Mouse (Mus musculus): Measurements from ENCODE around the gene Rps2. TPM values are rescaled to one million over a fixed set of nuclear protein-coding genes. Genes with fewer than 3 reads are reported as not detected.
A peak's percentile ranks its signal among the peaks of the same experiment; 100 is the strongest.
"Not testable (repeated sequence)": the region's sequence is repeated elsewhere in the genome, so short reads cannot be mapped to it uniquely, and the experiment has no call there.

The Rps2 gene
- polyA plus RNA-seq, 1 experiment from 2014 or later = 841 TPM

- ATAC-seq (ENCODE audit: low FRiP score) = peak; percentile 72
- Histone ChIP-seq H3K9ac (peak overlapping the region; percentile 71), H3K4me3 (peak overlapping the region; percentile 74), H3K27ac (peak overlapping the region; percentile 73), H3K4me2 (replicated peaks) (peak overlapping the region; percentile 81), H3K9me3 (replicated peaks) (no peaks in the 10 kb centered on the region), H3K36me3 (peaks cover 23% of the 10 kb centered on the region), H3K4me1 (peaks cover 19% of the 10 kb centered on the region), H3K27me3 (no peaks in the 10 kb centered on the region)
- 6% methylated on average over 24 of the region's 24 CpGs for WGBS
These were observed 10.0 kb upstream of the Rps2 start for GRCm38 (mm10) chr17:24707801-24708425.

DNA sequence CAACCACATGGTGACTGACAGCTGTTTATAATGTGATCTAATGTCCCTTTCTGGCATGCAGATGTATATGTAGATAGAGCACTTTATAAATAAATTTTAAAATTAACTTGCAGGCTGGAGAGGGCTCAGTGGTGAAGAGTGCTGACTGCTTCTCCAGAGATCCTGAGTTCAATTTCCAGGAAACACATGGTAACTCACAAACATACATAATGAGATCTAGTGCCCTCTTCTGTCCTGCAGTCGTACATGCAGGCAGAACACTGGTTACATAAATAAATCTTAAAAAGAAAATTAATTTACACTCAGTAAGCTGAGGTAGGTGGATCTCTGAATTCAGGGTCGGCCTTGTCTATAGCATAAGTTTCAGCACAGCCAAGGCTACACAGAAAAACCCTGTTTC, 9.3 kb upstream of the Rps2 start:
- no peak overlapping the region for H3K27ac ChIP-seq
- peaks cover 20% of the 10 kb centered on the region for H3K36me3 ChIP-seq
- peak overlapping the region; percentile 81; the same call in 1 of the 2 replicates for H3K4me2 ChIP-seq (replicated peaks)
- no peak for ATAC-seq (ENCODE audit: low FRiP score)
- no peaks in the 10 kb centered on the region for H3K27me3 ChIP-seq
- H3K4me3 ChIP-seq = no peak overlapping the region
- 38% methylated on average over 2 of the region's 2 CpGs for WGBS
- peaks cover 19% of the 10 kb centered on the region for H3K4me1 ChIP-seq
- no peaks in the 10 kb centered on the region for H3K9me3 ChIP-seq (replicated peaks)
- H3K9ac ChIP-seq = no peak overlapping the region

DNA sequence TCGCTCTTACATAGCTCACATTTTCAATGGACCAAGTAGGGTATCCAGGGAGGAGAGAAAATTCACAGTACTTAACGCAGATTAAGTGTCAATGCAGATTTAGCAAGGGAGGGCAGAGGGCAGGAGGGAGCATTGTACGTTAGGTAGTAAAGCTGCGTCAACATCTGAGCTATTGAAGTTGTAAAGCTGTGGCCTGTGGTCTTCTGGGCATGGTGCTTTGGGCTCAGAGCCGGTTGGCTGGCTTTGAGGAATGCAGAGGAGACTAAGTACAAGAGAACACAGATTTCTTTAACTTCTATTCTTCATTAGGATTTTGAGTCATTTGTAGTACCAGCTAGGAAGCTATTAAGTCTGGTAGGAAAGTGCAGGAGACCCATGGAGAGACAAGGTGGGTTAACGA, 2.4 kb upstream of the Rps2 start:
- 71% methylated on average over 6 of the region's 6 CpGs for WGBS
- no peaks in the 10 kb centered on the region for H3K9me3 ChIP-seq (replicated peaks)
- H3K9ac ChIP-seq = peak overlapping the region; percentile 9; the same call in 1 of the 2 replicates
- peaks cover 4% of the 10 kb centered on the region; the same call in 1 of the 2 replicates for H3K4me1 ChIP-seq
- H3K36me3 ChIP-seq = peaks cover 13% of the 10 kb centered on the region
- no peak overlapping the region for H3K27ac ChIP-seq
- H3K27me3 ChIP-seq = no peaks in the 10 kb centered on the region
- ATAC-seq (ENCODE audit: low FRiP score) = no peak
- no peak overlapping the region for H3K4me2 ChIP-seq (replicated peaks)
- no peak overlapping the region for H3K4me3 ChIP-seq

- no peak overlapping the region for H3K4me3 ChIP-seq
- peaks cover 9% of the 10 kb centered on the region for H3K4me1 ChIP-seq
- WGBS = 97% methylated on average over 15 of the region's 15 CpGs
- no peaks in the 10 kb centered on the region for H3K27me3 ChIP-seq
- H3K9ac ChIP-seq = peak overlapping the region; percentile 9; the same call in 1 of the 2 replicates
- no peak overlapping the region for H3K4me2 ChIP-seq (replicated peaks)
- H3K9me3 ChIP-seq (replicated peaks) = no peaks in the 10 kb centered on the region
- ATAC-seq (ENCODE audit: low FRiP score) = no peak
- H3K36me3 ChIP-seq = peaks cover 15% of the 10 kb centered on the region
- no peak overlapping the region for H3K27ac ChIP-seq
These were observed 1.7 kb upstream of the Rps2 start for GRCm38 (mm10) chr17:24716166-24716682.

- WGBS = 65% methylated on average over 5 of the region's 5 CpGs
- Histone ChIP-seq H3K9ac (peak overlapping the region; percentile 89), H3K36me3 (peaks cover 29% of the 10 kb centered on the region)
These were observed 1.0 kb downstream of the Rps2 start for GRCm38 (mm10) chr17:24718938-24719337.

GRCm38 (mm10) chr17:24719494-24720222, 1.7 kb downstream of the Rps2 start:
- peak overlapping the region; percentile 86 for H3K4me3 ChIP-seq
- under 1% methylated on average over 61 of the region's 61 CpGs for WGBS
- peak overlapping the region; percentile 88 for H3K27ac ChIP-seq
- H3K9ac ChIP-seq = peak overlapping the region; percentile 89
- H3K9me3 ChIP-seq (replicated peaks) = no peaks in the 10 kb centered on the region
- H3K36me3 ChIP-seq = peaks cover 29% of the 10 kb centered on the region
- ATAC-seq (ENCODE audit: low FRiP score) = peak; percentile 98
- H3K4me1 ChIP-seq = peaks cover 32% of the 10 kb centered on the region
- no peaks in the 10 kb centered on the region for H3K27me3 ChIP-seq
- H3K4me2 ChIP-seq (replicated peaks) = peak overlapping the region; percentile 83

More at GRCm38 (mm10) chr17:24718938-24719337, 1.0 kb downstream of the Rps2 start:
- peak overlapping the region; percentile 69 for H3K4me2 ChIP-seq (replicated peaks)
- peak overlapping the region; percentile 86 for H3K4me3 ChIP-seq
- H3K4me1 ChIP-seq = peaks cover 32% of the 10 kb centered on the region
- ATAC-seq (ENCODE audit: low FRiP score); H3K9me3 ChIP-seq (replicated peaks); H3K27ac ChIP-seq; H3K27me3 ChIP-seq: not testable (repeated sequence)

GRCm38 (mm10) chr17:24720616-24721015, 2.7 kb downstream of the Rps2 start:
- not testable (repeated sequence) for H3K27me3 ChIP-seq; H3K27ac ChIP-seq; H3K9me3 ChIP-seq (replicated peaks); ATAC-seq (ENCODE audit: low FRiP score)
- Histone ChIP-seq H3K4me1 (peaks cover 32% of the 10 kb centered on the region), H3K36me3 (peaks cover 28% of the 10 kb centered on the region), H3K4me3 (peak overlapping the region; percentile 86), H3K4me2 (replicated peaks) (peak overlapping the region; percentile 83), H3K9ac (peak overlapping the region; percentile 88)
- WGBS = 2% methylated on average over 11 of the region's 11 CpGs

DNA sequence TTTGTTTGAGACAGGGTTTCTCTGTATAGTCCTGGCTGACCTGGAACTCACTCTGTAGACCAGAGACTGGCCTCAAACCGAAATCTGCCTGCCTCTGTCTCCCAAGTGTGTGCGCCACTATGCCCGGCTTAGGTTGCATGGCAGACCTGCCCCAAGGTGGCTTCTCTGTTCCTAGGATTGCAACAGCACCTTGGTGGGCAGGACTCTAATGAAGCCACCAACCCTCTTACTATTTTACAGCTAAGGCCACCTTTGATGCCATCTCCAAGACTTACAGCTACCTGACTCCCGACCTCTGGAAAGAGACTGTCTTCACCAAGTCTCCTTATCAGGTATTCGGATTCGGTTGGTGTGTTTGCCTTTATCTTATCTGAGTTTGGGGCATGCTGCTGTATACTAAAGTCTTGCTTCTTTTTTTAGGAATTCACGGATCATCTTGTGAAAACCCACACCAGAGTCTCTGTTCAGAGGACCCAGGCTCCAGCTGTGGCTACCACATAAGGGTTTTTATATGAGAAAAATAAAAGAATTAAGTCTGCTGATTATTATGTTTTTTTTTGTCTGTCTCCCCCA, 3.6 kb downstream of the Rps2 start:
- ATAC-seq (ENCODE audit: low FRiP score) = not testable (repeated sequence)

DNA sequence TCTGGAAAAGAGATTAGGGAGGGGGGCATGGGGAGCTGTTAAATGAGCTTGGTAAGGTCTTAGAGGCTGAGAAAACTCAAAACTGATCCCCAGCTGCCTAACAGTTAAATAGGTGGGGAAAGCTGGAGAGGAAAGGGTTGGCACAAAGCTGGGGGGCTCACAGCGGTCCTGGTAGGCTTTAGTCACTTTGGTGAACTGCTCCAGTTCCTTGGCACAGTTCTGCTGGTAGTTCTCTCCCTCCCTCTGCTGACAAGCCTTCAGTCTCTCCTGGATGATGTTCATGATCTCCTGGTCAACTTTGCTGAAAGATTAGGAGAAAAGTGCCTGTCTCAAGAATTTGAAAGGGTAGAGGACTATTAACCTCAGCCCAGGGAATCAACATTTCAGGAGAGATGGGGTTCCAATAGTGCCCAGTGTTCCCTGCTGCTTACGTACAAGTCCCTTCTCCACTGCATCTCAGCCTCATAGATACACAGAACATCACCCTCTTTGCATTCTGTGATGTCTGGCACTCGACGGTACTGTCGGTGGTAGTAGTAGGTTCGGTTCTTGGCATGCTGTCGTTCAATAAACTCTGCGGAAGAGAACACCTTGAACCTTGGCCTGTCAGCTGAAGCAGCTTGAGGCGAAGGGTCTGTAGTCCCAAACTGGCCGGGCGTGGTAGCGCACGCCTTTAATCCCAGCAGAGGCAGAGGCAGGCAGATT, 4.5 kb downstream of the Rps2 start:
- Histone ChIP-seq H3K4me1 (peaks cover 32% of the 10 kb centered on the region), H3K27ac (0 out of 2 replicates have a peak overlapping the region, but pooled peaks have one; percentile 4), H3K36me3 (peaks cover 17% of the 10 kb centered on the region), H3K4me3 (no peak overlapping the region), H3K27me3 (0 out of 2 replicates have a peak, but pooled peaks cover 2% of the 10 kb centered on the region), H3K9me3 (replicated peaks) (no peaks in the 10 kb centered on the region), H3K4me2 (replicated peaks) (no peak overlapping the region), H3K9ac (0 out of 2 replicates have a peak overlapping the region, but pooled peaks have one; percentile 23)
- WGBS = 36% methylated on average over 13 of the region's 13 CpGs
- no peak for ATAC-seq (ENCODE audit: low FRiP score)

More for the DNA sequence above, 3.6 kb downstream of the Rps2 start:
- H3K4me3 ChIP-seq = peak overlapping the region; percentile 24
- H3K4me1 ChIP-seq = peaks cover 32% of the 10 kb centered on the region
- not testable (repeated sequence) for H3K27ac ChIP-seq; H3K27me3 ChIP-seq; H3K9me3 ChIP-seq (replicated peaks)
- H3K36me3 ChIP-seq = peaks cover 22% of the 10 kb centered on the region
- peak overlapping the region; percentile 83 for H3K4me2 ChIP-seq (replicated peaks)
- 70% methylated on average over 7 of the region's 7 CpGs for WGBS
- peak overlapping the region; percentile 54 for H3K9ac ChIP-seq

DNA sequence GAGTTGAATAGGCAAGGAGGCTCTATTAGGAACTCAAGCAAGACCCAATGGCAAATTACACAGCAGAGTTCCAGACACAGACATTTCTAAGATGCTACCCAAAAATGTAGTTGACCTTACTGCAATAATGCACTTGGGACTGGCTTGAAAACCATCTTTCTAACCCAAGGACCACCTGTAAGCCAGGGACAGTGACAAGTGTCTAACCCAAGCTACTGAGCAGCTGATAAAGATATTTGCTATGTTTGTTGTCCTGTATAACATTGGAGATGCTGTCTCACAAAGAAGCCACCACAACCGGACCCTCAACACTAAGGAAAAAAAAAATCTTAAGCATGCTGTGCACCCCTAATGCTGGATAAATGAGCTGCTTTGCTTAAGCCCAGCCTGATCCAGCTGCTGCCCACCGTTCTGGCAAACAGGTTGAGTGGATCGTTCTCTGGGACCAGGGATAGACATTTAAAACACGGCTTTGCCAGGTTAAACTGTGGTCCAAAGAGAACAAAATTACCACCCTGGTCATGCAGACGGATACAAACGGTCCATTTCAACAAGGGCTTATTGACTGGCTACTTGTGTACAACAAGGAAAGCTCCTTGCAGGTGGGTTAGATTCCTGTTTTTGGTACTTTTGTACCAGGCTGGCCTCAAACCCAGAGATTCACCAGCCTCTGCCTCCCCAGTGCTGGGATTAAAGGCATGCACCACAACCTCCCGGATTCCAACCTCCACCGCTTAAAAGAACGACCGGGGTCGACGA, 5.4 kb downstream of the Rps2 start:
- 4% methylated on average over 12 of the region's 12 CpGs for WGBS
- ATAC-seq (ENCODE audit: low FRiP score) = no peak
- Histone ChIP-seq H3K9me3 (replicated peaks) (no peaks in the 10 kb centered on the region), H3K27me3 (0 out of 2 replicates have a peak, but pooled peaks cover 2% of the 10 kb centered on the region), H3K27ac (peak overlapping the region; percentile 80), H3K4me3 (peak overlapping the region; percentile 68), H3K4me1 (peaks cover 32% of the 10 kb centered on the region), H3K36me3 (peaks cover 17% of the 10 kb centered on the region), H3K9ac (peak overlapping the region; percentile 92), H3K4me2 (replicated peaks) (peak overlapping the region; percentile 96)

- peak overlapping the region; percentile 96 for H3K4me2 ChIP-seq (replicated peaks)
- H3K27ac ChIP-seq = peak overlapping the region; percentile 80
- H3K27me3 ChIP-seq = 0 out of 2 replicates have a peak, but pooled peaks cover 2% of the 10 kb centered on the region
- no peaks in the 10 kb centered on the region for H3K9me3 ChIP-seq (replicated peaks)
- under 1% methylated on average over 15 of the region's 15 CpGs for WGBS
- peaks cover 17% of the 10 kb centered on the region for H3K36me3 ChIP-seq
- peak overlapping the region; percentile 68 for H3K4me3 ChIP-seq
- peak; percentile 9; the same call in 1 of the 2 replicates for ATAC-seq (ENCODE audit: low FRiP score)
- peaks cover 30% of the 10 kb centered on the region for H3K4me1 ChIP-seq
- H3K9ac ChIP-seq = peak overlapping the region; percentile 92
These were observed 5.9 kb downstream of the Rps2 start for GRCm38 (mm10) chr17:24723881-24724180.
